Mouse (Mus musculus) cerebellum, adult 9-11 months (tissue): ENCODE measurements around the gene Slc25a29.
A peak's percentile ranks its signal among the peaks of the same experiment; 100 is the strongest.
"Not testable (repeated sequence)": the region's sequence is repeated elsewhere in the genome, so short reads cannot be mapped to it uniquely, and the experiment has no call there.

ENCODE experiments used
- DNase-seq: peaks from one replicate; pipeline ENCODE4 v3.0.0; 2022

The Slc25a29 gene

DNA sequence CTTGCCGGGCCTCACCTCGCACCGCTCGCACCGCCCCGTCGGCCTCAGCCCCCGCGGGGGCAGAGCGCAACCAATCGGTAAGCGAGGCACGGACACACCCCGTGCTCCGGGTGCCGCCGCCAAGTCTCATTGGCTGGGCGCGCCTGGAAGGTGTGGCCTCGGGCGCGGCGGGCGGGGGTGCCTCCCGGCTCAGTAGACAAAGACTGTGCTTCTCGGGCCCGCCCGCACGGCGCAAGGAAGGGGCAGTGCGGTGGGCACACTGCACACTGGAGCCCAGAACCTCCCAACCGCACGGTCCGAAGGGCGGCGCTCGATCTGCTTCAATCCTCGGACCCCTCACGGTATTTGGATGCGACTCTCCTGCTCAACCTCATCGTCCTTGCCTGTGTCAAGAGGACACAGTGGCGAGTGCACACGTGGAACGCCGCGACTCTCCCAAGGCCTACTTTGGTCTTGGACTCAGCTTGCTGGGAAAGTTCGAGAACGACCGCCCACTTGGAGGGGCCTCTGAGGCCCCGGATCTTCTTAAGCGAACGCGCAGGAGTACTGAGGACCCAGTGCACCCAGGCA lies at the start of gene Slc25a29, which contains the start of gene Slc25a47:
Gene Slc25a29 (minus strand): TSS at position 44 of the 570 bp plus-strand sequence.
Gene Slc25a47 (plus strand): TSS at position 207 of the 570 bp plus-strand sequence.
- DNase-seq: peak; percentile 98

DNA sequence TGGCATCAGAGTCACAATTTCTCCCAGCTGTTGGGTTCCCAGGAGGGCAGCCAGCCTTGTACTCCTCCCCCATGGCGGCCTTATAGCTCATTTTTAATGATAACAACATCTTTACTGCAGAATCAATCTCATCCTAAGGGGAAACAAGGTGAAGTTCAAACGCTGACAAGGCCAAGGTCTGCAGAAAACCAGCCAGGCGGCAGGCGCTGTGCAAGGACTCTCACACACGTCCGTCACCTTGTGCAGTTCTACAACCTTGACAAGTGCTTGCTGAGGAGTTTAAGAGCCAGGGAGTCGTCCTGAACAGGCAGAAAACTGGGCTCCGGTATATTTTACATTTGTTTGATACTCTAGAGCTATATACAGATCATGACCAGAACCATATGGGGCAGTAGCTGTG lies 47.1 kb upstream of the Slc25a29 start:
- no peak for DNase-seq

DNA sequence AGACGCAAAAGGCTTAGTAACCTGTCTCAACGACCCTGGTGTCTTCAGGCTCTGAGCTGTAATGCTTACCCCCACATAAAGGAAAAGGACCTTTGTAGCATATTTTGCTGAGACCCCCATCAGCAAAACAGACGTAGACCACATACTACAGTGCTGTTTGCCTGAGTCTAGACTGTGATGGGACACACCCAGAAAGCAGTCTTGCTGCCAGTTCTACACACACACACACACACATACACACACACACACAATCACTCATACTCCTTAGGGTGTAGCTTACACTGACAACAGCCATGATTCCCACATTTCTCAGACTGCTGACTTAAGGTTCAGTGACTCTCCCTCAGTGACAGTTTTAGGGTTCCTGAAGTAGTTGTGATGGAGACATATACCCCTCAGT lies 45.5 kb upstream of the Slc25a29 start:
- DNase-seq: no peak

DNA sequence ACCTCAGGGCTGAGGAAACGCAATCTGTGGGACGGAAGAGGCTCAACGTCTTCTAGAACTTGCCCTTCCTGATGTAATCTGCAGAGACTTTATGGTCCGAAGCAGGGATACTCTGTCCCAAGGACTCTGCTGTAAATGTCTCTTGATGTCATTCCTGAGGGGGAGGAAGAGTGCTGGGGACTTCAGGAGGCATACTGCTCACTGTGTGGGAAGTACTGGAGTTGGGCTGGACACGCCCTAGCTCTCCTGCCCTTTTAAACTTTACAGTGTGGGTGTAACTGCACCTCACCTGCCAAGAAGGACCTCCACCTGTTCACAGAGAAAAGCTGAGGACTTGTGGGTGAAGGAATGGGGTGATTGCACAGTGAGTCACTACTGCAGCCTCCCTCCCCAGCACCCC lies 44.9 kb upstream of the Slc25a29 start:
- DNase-seq: no peak

DNA sequence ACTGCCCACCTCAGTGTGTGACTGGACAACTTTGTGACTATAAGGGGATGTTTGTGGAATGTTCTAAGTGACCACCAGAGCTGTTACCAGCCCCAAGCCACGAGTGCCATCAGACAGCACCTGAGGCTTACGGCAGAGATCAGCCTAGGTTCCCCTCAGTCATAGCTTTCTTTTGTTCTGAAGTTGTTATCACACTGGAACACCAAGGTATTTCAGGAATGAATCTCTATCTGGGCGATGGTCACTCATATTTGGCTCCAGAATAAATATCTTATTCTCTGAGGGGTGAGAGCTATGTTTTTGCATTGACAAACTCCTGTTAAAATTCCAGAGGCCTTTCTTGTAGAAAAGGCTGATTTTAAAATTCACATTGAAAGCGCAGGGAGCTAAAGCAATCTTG lies 43.5 kb upstream of the Slc25a29 start:
- no peak for DNase-seq

DNA sequence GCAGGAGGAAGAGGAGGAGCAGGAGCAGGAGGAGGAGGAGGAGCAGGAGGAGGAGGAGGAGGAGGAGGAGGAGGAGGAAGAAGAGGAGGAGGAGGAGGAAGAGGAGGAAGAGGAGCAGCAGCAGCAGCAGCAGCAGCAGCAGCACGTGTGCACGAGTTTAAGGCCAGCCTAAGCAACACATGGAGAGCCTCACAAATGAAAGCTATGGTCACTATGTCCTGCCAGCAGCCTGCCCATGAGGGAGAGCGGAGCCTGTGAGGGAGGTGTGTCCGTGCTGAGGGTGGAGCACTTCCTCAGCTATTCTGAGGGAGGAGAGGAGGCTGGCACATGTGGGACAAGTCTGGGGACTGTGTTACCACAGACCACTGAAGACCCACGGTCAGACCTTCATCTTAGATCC lies 37.4 kb upstream of the Slc25a29 start:
- no peak for DNase-seq

DNA sequence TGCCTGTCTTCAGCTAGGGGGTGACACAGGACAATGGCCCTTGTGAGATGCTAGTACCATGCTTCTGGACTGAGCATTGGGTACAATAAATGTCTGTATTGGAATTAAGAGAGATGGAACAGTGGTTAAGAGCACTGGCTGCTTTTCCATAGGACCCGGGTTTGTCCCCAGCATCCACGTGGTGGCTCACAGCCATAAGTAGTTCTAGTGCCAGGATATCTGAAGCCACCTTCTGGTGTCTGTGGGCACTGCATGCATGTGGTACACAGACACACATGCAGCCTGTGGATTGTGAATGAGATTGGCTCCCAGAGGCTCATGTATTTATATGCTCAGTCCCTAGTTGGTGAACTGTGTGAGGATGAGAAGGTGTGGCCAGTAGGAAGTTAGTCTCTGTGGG lies 33.9 kb upstream of the Slc25a29 start:
- no peak for DNase-seq

DNA sequence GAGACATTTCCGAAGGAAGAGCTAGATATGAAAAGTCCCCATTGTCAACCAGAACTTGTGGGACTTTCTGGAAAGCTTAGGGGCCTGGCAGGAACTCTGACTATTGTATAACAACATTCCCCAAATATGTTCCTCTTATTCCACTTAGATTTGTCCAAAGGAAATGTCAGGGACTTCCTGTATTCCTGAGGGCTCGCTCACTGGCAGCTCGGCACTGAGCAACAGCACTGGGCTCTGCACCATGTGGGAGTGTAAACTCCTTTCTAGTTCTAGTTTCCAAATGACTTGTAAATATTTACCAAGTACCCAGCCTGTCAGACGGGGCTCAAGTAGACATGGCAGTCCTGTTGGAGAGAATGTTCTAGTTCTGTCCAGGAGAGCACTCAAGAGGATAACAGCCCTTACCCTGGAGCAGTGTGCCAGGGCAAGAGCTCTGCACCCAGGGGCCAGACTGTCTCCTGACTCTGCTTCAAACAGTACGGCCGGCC lies 29.4 kb upstream of the Slc25a29 start:
- DNase-seq: no peak

DNA sequence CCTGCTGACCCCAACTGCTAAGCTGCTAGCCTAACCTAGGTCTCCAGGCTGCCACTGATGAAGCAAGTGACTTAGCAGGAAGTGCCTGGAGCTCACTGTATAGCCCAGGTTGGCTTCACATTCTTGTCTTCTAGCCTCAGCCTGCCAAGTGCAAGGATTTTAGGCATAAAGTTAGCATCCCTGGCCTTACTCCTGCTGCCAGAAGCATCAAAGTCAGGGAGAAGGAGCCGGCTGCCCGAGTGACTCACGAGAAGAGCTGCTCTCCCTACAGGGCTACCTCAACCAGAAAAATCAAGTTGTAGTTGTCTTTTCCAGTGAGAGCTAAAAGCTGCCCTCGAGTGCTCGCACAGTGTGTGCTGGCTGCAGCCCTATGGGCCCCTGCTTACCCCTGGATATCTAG lies 22.8 kb upstream of the Slc25a29 start:
- DNase-seq: no peak

DNA sequence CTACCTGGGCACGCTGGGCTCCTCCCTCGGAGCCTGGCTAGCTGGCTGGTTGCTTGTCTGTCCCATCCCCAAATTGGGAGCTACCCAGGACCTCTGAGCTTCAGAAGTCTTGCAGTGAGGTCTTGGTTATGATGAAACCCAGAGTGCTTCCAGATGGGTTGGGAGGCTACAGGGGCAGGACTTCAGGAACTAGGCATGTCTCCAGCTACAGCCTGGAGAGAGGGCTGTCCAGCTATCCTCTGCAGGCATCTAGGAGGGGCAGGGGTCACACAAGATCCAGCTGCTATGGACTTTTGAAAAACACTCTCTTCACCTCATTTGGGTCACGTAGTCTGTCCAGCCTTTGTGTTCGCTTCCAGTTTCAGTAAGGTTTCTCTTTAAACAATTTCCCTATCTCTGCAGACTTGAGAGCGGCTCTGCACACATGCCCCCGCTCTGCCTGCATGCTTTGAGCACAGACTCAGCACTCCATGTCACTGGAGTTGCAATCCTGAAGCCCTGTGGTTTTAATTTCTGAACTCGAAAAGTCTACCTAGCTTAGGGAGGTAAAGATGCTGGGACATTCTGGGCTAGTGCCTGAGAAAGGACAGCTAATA lies 22.0 kb upstream of the Slc25a29 start:
- no peak for DNase-seq

DNA sequence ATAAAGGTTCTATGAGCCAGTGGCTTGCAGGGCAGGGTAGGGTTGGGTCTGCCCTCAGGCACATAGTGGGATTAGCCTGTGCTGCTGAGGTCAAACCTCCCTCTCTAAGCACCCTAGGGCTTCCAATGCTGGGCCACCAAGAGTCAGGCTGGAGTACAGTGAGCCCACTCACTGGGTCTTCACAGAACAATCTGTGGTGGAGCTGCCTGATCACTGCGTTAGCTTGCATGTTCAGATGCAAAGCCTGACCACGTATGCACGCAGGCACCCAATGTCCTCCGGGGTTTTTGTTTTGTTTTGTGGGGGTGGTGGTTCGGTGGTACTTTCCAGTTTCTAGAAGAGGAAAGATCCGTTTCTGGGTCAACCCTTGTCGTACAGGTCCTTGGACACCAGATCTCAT lies 21.4 kb upstream of the Slc25a29 start:
- DNase-seq: no peak

DNA sequence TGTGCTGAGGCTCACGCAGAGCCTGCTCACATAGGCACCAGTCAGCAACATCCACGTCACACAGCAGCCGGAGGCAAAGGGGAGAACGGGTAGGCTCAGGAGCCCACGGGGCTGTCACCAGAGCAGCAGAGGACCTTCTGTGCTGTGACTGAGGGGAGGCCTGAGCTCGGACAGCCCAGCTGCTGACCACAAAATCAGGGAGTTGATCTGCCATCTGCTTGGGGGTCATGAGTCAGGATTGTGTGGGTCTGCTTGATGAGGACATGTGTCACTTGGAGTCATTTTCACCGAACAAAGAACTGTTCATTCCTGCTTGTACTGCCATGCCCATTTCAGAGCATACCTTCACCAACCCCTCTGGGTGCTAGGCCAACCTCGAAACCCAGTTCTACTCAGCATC lies 20.5 kb upstream of the Slc25a29 start:
- no peak for DNase-seq

DNA sequence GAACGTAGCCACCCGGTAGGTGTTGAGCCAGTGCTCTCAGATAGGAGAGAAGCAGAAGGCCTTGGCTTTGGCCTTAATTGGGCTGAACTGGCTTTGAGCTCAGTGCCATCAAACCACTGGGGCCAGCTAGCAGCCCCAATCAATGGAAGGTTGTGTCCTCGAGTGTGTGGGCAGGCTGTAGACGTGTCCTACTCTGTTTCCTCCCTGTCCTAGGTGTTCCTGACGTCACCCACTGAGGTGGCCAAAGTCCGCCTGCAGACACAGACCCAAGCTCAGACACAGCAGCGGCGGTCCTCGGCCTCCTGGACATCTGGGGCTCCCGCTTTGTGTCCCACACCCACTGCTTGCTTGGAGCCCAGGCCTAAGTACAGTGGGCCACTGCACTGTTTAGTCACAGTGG lies 19.4 kb upstream of the Slc25a29 start:
- no peak for DNase-seq

DNA sequence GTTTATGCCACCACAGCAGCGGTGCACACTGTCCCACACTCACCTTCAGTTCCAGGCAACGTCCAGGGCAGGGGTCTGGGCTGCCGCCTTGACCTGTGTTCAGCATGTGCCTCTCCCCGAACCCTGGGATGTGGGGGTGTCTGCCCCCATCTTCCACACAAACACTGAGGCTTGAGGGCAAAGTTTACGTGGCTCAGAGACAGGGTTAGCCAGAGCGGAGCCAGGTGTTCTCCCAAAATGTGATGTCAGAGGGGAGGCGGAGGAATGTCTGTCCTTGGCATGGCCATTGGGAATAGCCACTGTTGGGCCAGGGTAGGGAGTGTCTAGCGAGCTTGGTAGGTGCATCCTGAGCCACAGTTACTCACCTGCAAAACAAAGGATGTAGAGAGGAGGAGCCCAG lies 17.1 kb upstream of the Slc25a29 start:
- no peak for DNase-seq

DNA sequence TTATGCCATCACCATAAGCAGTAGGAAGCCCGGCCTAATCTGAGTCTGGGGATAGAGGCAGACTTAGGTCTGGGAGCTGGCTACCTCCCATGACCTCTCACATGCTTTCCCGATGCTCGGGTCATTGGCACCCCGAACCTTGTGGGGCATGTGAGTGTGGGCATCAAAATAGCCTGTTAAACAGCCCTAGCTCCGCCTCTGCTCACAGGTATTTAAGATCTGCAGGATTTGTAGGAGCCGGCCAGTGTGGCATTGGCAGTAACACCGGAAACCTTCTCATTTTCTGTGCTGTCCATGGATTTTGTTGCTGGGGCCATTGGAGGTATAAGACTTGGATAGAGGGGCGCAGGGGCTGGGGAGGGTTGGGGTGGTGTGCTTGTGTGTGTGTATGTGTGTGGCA lies 15.2 kb upstream of the Slc25a29 start:
- DNase-seq: no peak

DNA sequence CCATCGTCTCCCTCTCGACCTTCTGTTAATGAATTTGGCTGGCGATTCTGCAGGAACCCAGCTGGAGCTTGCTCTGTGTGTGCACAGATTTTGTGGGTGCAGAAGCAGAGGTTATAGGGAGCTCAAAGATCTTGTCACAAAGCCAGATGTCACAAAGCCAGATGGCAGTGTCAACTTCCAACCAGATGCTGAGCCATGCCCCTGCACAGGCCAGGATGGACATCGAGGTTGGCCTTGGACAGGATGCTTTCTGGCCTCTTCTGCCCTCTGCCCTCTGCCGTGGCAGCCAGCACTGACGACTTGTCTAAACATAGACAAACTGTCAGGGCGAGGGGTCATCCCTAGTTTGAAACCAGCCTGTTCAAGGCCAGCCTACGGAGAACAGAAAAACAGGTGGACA lies 14.4 kb upstream of the Slc25a29 start:
- no peak for DNase-seq

DNA sequence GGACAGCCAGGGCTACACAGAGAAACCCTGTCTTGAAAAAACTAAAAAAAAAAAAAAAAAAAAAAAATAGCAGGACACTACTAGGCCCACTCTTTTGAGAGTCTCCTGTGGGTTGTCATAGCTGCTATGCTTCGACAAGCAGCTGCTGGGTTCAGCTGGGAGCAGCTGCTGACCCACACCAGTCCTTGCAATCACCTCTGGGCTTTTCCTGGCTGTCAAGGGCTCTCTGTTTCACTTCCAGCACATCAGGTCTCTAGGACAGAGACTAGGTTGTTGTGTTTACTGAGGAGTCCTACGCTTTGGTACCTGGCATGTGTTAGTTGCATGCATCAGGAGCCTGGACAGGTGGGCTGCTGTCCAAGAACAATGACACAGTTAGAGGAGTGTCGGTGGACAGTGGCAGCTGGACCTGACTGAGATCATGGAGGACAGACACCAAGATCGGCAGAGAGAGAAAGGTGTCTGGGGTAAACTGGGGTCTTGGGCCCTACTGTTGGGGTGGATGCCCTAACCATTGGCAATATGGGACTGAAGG lies 13.9 kb upstream of the Slc25a29 start:
- no peak for DNase-seq

DNA sequence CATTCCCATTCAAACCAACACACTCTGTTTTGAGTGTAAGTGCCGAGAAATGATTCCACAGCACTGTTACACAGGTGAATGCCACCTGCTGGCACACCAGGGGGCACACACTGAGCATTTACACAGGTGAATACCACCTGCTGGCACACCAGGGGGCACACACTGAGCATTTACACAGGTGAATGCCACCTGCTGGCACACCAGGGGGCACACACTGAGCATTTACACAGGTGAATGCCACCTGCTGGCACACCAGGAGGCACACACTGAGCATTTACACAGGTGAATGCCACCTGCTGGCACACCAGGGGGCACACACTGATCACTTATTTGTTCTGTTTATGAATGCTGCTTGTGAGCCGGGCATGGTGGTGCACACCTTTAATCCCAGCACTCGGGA lies 12.3 kb upstream of the Slc25a29 start:
- not testable (repeated sequence) for DNase-seq

DNA sequence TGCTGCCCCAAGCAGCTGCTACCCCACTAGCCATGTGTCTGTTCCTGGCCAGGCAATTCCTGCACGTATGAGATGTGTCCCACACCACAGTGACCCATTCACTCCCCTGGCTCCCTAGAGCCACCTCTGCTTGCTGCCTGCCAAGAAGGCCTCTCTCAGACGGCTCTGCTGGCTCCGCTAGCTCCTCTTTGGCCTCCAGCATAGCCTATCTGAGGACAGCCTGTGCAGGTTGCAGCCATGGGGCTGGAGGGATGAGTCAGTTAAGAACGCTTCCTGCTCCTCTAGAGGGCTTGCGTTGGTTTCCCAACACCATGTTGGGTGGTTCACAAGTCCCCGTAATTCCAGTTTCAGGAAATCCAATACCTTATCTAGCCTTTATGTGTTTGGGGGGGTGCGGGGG lies 7.0 kb upstream of the Slc25a29 start:
- no peak for DNase-seq

DNA sequence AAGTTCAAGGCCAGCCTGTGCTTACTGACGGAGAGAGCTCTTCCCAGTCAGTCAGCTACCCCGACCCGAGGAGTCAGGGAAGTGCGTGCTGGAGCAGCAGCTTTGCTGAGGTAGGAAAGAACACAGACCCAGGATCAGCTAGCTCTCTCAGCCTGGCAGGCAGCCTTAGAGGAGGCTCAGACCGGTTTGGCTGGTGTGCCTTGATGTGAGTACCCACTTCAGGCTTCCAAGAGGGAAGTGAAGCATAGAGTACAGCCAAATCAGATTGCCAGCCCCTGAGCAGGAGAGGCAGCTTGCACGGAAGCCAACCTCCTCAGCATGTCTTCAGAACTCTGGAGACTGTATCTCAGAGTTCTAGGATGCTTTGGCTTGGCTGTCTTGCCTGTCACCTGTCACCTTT lies 5.5 kb upstream of the Slc25a29 start:
- no peak for DNase-seq

DNA sequence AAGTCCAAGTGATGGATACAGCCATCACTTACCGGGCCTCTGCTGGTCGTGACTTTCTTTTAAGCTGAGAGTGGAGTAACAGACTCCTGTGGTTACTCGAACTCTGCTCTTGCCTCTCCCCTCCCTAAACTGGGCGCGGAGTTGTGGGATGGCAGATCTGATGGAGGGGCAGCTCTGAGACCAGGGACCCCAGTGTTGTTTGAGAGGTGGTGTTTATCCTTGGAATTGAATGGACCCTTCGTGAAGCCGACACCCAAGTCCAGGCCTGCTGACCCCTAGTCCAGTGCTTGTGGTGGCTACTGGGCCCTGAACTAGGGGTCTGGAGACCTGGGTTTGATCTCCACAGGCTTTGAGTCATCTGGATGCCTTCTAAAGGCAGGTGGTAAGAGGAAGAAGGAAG lies 1.0 kb upstream of the Slc25a29 start:
- no peak for DNase-seq

DNA sequence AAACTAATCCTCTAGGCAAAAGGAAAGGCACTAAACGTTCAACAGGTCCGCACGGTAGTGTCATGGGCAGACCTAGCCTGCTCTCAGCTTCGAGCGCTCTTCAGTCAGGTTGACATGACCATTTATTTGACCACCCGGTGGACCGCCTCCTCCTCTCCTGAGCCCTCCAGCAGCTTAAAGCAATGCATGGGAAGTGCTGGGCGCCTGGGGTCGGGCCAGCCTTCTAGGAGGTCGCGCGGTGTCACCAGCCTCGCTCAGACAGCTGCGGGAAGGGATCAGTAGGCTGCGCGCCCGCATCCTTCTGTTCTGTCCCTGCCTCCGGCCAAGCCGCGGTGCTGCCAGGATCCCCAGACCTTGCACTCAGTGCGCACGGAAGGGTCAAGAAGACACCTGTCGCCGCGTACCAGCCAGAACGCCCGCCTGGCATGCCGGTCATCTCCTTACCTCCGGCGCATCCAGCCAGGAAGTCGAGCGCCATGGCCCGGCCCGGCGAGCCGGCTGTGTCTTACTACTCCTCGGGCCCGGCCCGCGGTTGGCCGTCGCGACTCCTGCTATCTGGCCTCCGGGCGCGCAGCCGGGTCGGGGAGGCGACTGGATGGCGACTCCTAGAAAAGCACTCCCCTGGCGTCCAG lies 359 bp downstream of the Slc25a29 start:
- DNase-seq: no peak

DNA sequence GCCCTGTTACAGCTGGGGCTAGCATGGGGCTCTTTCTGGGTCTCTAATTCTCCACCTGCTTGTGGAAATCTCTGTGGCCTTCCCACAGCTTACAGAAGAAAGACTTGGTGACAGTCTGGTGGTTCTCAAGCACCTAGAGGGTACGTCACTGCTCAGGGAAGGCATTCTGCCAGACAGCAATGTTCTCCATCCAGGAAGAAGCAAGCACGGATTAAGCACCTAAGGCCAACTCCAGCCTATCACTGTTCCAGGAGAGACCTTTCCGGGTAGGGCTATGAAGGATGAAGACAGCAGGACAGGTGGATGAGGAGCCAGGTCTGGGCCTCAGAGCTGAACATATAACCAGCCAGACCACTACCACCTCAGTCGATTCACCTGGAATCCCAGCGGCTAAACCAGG lies 897 bp downstream of the Slc25a29 start:
- DNase-seq: peak; percentile 74

DNA sequence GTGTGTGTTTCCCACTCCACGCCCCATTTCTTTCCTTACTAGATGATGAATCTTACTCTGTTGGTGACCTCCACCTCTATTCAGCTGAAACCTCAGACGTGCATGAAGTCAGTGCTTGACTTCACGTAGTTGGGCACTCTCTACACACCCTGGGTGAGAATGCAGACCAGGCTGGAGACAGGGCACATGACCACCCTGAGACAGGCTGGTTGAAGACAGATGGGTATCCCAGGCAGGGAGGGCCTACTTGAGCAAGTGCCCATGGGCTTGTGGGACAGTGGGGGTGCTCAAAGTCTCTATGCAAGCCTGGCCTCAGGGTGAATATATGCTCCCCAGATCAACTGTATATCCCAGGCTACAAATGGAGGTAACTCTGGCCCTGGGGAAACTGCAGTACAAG lies 1.3 kb downstream of the Slc25a29 start:
- peak; percentile 61 for DNase-seq
